Mouse (Mus musculus): Measurements from ENCODE around the gene Rbx1. TPM values are rescaled to one million over a fixed set of nuclear protein-coding genes. Genes with fewer than 3 reads are reported as not detected.

The Rbx1 gene
- polyA plus RNA-seq, 3 experiments from 2014 or later, result 313 to 388 (median 382) TPM

DNA sequence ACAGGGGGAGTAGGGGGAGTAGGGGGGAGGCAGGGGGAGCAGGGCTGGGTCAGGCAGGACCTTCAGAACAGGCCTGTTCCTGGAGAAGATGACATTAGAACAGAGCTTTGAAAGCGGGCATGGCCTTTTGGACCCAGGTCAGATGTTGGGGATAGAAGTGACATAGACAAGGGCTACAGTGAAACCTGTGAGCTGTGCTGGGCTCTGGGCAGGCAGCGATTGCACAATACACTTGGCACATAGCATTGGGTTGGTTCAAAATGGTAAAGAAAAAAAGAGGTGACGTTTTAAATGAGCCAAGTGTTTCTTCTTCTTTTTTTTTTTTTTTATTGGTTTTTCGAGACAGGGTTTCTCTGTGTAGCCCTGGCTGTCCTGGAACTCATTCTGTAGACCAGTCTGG, 19.4 kb downstream of the Rbx1 start:
- ATAC-seq, result no peak

DNA sequence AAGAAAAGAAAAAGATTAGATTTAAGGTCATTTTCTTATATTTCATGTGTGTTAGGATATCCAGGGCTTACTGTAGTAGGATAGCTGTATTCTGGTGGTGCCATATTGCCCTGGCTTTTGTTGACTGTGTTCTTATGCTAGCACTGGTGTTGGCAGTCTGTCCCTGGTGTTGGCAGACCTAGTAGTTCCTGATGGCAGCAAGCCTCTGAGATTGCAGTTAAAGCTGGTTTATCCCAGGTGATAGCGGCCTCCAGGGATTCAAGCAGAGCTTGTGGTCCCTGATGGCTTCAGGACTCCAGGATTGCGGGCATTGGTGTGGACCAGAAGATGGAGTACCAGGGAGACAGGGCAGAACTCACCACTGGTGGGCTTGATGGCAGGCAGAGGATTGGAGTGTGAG, 37.4 kb downstream of the Rbx1 start:
- no peak for ATAC-seq

DNA sequence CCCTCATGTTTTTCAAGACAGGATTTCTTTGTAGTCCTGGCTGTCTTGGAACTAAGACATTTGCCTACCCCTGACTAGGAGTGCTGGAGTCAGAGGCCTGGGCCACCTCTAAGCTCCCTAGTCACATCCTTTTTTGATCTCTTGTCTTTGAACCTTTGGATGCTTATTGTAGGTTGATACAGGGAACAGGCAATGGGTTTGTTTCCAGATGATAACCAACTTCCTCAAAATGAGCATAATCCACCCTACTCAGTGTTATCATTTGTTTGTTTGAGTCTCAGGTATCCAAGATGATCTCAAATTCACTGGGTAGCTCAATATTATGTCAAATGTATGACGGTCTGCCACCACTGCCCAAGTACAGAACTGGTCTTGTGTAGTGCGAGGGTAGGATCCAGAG, 37.9 kb downstream of the Rbx1 start:
- no peak for ATAC-seq

DNA sequence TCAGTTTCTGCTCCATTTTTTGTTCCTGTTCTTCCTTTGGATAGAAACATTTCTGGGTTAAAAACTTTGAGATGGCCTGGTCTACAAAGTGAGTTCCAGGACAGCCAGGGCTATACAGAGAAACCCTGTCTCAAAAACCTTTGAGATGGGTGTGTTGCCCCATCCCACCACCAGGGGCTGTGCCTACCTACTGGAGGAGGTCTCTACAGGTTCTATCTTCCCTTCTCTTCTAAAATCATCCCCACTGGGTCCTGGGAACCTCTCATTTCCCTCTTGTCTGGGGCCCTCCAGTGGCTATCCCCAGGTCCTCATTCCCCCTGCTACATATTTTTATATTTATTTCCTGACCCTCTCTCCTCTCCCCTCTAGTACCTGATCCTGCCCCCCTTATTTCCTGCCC, 41.1 kb downstream of the Rbx1 start:
- ATAC-seq, result peak; percentile 42

DNA sequence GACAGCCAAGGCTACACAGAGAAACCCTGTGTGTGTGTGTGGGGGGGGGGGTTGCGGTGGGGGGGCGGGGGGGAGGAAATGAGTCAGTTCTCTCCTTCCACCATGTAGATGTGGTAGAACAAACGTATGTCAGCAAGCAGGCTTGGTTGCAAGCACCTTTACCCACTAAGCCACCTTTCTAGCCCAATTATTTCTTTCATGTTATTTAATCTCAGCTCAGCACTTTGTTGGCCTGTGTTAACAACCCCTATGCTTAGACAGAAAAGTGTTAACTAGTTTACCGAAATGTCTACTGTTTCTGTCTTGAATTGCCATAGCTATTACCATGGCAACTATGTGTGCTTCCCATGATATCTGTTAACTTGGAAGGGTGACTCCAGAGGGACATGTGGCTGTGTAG, 44.5 kb downstream of the Rbx1 start:
- no peak for ATAC-seq

DNA sequence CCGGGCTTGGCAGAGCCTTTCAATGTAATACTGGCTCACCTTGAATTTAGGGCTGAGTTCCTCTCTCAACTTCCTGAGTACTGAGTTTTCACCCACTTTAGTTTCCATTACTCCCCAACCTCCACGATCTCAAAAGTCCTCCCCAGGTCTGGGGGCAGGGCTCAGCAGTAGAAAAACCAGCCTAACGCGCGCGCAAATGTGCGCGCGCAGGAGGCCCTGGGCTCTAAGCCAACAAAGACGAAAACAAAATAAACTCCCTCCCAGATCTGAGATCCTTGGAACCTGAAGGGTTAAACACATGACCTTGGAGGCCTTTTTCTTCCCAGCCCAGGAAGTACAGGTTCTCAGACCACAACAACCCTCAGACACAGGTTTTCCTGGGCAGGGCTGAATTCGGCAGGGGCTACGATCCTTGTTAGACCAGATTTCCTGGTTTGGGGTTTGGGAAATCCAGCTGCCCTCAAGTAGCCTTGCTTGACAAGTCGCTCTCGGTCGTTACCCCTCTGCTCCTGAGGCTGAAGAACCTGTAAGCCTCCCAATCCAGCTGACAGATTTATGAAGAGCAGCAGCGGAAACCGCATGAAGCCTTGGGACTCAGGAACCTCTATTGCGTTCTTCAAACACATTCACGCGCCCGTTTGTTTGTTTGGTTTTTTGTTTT, 45.6 kb downstream of the Rbx1 start:
- peak; percentile 71 for ATAC-seq

DNA sequence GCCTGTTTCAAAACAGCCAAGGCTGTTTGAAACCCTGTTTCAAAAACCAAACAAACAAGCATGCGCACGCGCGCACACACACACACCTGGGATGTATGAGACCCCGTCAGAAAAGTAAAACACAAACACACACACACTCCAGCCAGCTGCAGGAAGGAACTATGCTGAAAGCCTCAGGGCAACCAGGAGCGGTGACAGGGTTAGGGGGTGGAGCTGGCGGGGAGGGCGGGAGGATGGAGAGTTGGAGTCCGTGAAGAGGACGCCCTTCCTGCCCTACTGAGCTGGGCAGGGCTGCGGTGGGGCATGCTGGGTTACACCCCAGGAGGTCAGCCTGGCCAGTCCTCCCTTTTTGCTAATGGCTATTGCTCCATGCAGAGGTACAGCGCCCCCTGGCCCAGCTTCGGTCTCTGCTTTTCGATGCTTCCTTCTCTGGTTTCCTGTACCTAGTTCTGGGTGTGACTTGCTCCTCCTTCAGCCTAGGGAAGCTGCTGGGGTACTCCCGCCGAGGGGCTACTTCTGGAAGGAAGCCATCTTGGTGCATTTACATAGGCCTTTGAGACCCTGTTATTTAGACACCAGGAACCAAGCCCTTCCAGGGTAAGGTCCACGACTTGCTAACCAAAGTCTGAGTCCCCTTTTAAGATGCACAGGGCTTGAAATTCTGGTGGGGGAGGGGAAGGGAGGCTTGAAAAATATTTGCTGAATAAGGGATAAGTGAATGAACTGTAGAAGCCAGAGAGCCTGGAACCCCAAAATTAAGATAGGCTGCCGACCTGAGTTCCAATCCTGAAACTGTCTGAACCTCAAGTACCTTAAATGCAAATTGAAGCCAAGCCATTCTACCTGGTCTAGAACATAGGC, 48.2 kb downstream of the Rbx1 start:
- ATAC-seq, result peak; percentile 62

DNA sequence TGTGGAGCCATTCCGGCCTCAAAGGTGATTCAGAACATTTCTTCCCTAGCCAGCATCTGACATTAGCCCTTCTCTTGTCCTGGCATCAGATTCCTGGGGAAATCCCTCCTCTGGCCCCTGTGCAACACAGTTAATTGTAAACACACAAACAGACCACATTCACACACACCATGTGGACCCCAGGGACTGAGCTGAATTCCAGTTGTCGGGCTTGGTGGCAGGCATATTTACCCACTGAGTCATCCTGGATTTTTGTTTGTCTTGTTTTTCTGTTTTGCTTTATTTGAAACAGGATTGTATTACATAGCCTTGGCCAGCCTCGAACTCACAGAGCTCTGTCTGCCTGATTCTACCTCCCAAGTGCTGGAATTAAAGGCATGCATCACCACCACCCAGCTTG, 49.1 kb downstream of the Rbx1 start:
- ATAC-seq, result no peak

DNA sequence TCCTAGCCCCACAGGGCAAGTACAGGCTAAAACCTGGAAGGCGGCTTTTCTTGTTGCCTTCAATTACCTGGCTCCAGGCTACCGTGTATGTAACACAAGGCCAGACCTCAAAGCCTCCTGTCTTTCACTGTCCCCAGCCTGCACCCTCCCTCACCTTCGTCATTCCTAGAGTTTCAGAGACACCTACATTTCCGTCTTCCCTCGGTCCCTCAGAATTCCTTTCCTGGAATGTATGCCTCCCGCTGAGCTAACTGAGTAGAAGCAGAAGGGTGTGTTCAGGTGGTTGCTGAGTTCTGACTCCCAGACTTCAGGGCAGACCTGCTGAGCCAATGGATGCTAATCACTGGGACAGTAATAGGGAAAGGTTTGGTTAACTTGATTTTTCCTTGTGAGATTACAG, 51.9 kb downstream of the Rbx1 start:
- ATAC-seq, result no peak

DNA sequence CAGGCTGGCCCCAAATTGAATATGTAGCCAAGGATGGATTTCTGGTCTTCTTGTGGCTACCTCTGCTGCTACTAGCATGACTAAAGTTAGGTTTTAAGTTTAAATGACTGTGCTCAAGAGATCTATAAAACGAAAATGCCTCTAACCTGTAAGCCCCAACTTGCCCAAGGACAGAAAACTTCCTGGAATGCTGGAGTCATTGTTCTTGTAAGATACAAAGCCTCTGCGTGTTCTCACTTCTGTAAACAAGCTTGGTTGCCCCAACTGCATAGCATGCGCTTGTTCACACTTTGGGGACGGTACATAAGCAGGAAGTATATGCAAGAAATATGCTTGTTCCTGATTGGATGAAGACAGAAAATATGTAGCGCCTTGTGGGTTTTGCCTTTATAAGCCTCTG, 52.7 kb downstream of the Rbx1 start:
- ATAC-seq, result no peak

DNA sequence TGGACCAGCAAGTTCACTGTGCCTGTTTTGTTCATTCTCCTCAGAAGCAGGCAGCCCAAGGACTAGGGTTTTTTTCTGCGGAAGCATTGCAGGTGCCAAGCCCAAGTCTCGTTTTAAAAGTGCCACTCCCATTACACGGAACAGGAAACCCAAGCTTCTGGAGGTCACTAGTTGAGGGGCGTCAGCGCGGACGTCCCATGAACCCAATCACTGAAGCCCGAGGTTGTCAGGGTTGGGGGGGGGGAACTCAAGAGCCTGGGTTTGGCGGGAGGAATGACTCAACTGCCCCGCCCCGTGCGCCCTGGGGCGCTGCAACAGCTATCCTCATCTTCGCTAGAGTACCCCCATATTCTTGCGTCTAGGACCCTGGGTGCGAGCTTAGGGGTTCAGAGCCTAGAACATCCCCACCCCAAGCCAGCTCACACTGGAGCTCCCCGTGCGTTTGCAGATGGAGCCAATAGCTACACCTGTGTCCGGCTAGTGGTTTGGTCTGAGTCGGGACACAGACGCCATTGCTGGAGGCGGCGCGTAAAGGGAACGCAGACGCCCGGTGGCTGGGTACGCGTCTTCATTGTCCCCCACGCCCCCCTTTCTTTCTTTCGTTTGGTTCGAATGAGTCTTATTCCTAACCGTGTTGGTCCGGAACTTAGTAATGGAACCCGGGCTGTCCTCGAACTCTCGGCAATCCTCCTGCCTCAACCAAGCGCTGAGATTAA, 56.1 kb downstream of the Rbx1 start:
- ATAC-seq, result peak; percentile 48

DNA sequence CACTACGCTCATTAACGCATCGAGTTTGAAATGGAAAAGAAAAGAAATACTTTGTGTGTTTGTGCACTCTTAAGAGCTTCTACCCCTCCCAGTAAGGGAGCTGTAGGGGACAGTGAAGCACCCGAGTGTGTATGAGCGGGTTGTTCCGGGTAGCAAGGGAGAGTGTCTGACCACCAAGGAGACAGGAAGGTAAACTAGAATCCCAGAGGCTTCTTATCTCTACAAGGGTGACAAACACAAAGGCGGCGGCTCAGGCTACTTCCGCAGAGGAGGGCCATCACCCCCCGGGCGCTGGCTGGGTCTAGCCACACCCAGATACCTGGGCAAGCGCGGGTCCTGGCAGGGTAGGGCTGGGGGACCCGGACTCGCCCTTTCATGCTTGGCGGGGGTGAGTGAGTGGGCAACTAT, 56.7 kb downstream of the Rbx1 start:
- ATAC-seq, result peak; percentile 78

DNA sequence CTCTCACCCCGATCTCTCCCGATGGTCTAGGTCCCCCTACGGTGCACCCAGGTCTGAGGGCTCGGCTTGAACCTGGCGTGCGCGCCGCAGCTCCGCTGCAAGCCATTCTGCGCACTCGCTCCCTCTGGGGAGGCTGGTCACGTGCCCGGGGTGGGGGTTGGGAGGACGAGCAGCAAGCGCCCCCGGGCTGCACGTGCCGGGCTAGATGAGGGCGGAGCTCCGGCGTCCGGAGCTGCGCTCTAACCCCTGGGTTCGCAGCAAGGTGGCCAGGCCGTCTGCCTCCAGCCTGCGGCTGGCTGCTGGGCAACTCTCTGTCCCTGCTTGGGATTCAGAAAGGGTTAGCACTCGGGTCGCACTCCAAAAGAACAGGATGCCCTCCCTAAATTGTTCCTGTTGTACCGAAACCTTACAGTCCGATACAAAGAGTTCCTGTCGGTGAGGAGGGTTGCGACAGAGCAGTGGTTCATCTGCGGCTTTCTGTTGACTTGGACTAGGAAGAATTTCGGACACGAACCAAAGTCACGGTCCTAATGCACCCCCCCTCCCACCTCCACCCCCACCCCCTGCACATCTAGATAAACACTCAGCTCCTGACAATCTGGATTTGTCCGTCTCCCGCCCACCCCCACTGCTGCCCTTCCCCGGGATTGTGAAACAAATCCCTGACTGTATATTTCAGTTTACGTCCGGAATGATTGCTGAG, 57.2 kb downstream of the Rbx1 start:
- ATAC-seq, result peak; percentile 84

DNA sequence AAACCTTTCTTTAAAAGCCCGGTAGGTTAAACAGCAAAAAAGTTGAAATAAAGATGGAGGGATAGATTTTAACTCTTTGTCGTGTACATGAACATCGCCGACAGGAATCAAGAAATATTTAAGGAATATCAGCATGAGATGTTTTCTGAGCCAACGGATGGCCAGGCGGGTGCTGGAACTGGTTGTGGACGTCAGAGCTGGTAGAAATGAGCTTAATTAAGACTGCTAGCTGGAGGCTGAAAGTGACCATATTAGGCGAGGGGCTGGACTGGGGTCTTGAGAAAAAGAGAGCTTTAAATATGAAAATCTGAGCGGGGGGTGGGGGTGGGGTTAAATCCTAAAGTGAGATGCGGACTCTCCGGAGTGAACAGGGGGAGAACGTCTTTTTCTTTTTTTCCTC, 57.8 kb downstream of the Rbx1 start:
- ATAC-seq, result no peak

Other genes starting within 250 kb of the Rbx1 start
- gene Mchr1, start 230.8 kb upstream of the Rbx1 start, polyA plus RNA-seq (2017; shearing (Covaris generic)), result not detected
- 100 to 1,000 TPM in 1 of 3 experiments, 10 to 100 TPM in 2; 94.4 to 105 (median 99.3) TPM for gene Slc25a17, start 105.5 kb upstream of the Rbx1 start, polyA plus RNA-seq (2017; shearing (Covaris generic))
- gene St13, start 66.2 kb upstream of the Rbx1 start, polyA plus RNA-seq (2017; shearing (Covaris generic)), result 100 to 1,000 TPM; 170 to 193 (median 179) TPM
- 1 to 10 TPM; 6.8 to 8.8 (median 8.2) TPM for gene Xpnpep3, start 66.2 kb upstream of the Rbx1 start, polyA plus RNA-seq (2017; shearing (Covaris generic))
- gene Dnajb7, start 58.0 kb upstream of the Rbx1 start, polyA plus RNA-seq (2017; shearing (Covaris generic)), result 1 to 10 TPM; 2.1 to 3.2 (median 2.2) TPM
- 10 to 100 TPM; 16.1 to 20.2 (median 16.7) TPM for gene Ep300, start 119.1 kb downstream of the Rbx1 start, polyA plus RNA-seq (2017; shearing (Covaris generic))
- gene L3mbtl2, start 197.6 kb downstream of the Rbx1 start, polyA plus RNA-seq (2017; shearing (Covaris generic)), result 10 to 100 TPM; 23.1 to 24.7 (median 24.1) TPM
- 1 to 10 TPM; 1.0 to 2.6 (median 1.3) TPM for gene Chadl, start 231.0 kb downstream of the Rbx1 start, polyA plus RNA-seq (2017; shearing (Covaris generic))

All from inflammation-experienced regulatory T-cells, adult 6 months (primary cell).